Mouse (Mus musculus) thymus, adult 2 months (tissue): ENCODE results near the gene Klk8.

Experiments
- CTCF ChIP-seq: fragments of 200-500 bp; IDR thresholded peaks from 2 replicates; pipeline ENCODE4 v1.5.1; 2012; ENCODE audit warnings: mild to moderate bottlenecking, control low read depth, low read length, moderate library complexity, borderline replicate concordance; ENCODE audit not compliant: control insufficient read depth, poor library complexity, insufficient read depth; ENCODE audit errors: extremely low read depth
- POLR2A ChIP-seq: fragments of 200-500 bp; IDR thresholded peaks from 2 replicates; pipeline ENCODE4 v1.6.1; 2012; ENCODE audit warnings: mild to moderate bottlenecking, low read length, control low read depth, moderate library complexity; ENCODE audit not compliant: control insufficient read depth, poor library complexity, insufficient read depth; ENCODE audit errors: extremely low read depth

GRCm38 (mm10) chr7:43796355-43796754, 1.0 kb upstream of the Klk8 start:
- TF ChIP-seq CTCF (no peak), POLR2A (no peak)
